Mouse (Mus musculus): ENCODE results near the gene Gm44596.

Gm44596 gene

GRCm38 (mm10) chr6:128375192-128375591 lies at the start of gene Gm44596, which contains the start of gene Tex52:
Gm44596 (plus strand) TSS chr6:128375503.
Tex52 (plus strand) TSS chr6:128375456.
- peak; percentile 40 to 43 for DNase-seq (ENCODE audit: low spot score in 2 of 2)

GRCm38 (mm10) chr6:128334397-128335124 lies 40.7 kb upstream of the Gm44596 start:
- DNase-seq (ENCODE audit: low spot score in 2 of 2) = peak; percentile 72 to 83

GRCm38 (mm10) chr6:128337467-128337866 lies 37.8 kb upstream of the Gm44596 start:
- DNase-seq (ENCODE audit: low spot score in 2 of 2) = no peak

GRCm38 (mm10) chr6:128338876-128339275 lies 36.4 kb upstream of the Gm44596 start:
- DNase-seq (ENCODE audit: low spot score in 2 of 2) = no peak

- no peak for DNase-seq (ENCODE audit: low spot score in 2 of 2)
Measured at GRCm38 (mm10) chr6:128341956-128342723, 33.2 kb upstream of the Gm44596 start.

- DNase-seq (ENCODE audit: low spot score in 2 of 2) = no peak
Measured at GRCm38 (mm10) chr6:128345623-128346022, 29.7 kb upstream of the Gm44596 start.

- no peak for DNase-seq (ENCODE audit: low spot score in 2 of 2)
Measured at GRCm38 (mm10) chr6:128346782-128347181, 28.5 kb upstream of the Gm44596 start.

GRCm38 (mm10) chr6:128349711-128350110 lies 25.6 kb upstream of the Gm44596 start:
- DNase-seq (ENCODE audit: low spot score in 2 of 2) = no peak

- DNase-seq (ENCODE audit: low spot score in 2 of 2) = no peak
Measured at GRCm38 (mm10) chr6:128354140-128354539, 21.2 kb upstream of the Gm44596 start.

- DNase-seq (ENCODE audit: low spot score in 2 of 2) = peak; percentile 47 to 64
Measured at GRCm38 (mm10) chr6:128355201-128355681, 20.1 kb upstream of the Gm44596 start.

GRCm38 (mm10) chr6:128355726-128356416 lies 19.4 kb upstream of the Gm44596 start, which contains the start of gene Tulp3:
Tulp3 (minus strand) TSS chr6:128355851.
- DNase-seq (ENCODE audit: low spot score in 2 of 2) = peak; percentile 96 to 98

GRCm38 (mm10) chr6:128358999-128359398 lies 16.3 kb upstream of the Gm44596 start:
- peak; percentile 84 to 85 for DNase-seq (ENCODE audit: low spot score in 2 of 2)

- DNase-seq (ENCODE audit: low spot score in 2 of 2) = no peak
Measured at GRCm38 (mm10) chr6:128361901-128362300, 13.4 kb upstream of the Gm44596 start.

- peak; percentile 83 for DNase-seq (ENCODE audit: low spot score in 2 of 2)
Measured at GRCm38 (mm10) chr6:128362381-128363006, 12.8 kb upstream of the Gm44596 start, which contains the start of the genes Rhno1 and Foxm1. Rhno1 (minus strand) TSS chr6:128362911. Foxm1 (plus strand) TSS chr6:128362967.

GRCm38 (mm10) chr6:128363007-128363825 lies 12.1 kb upstream of the Gm44596 start:
- DNase-seq (ENCODE audit: low spot score in 2 of 2) = no peak

GRCm38 (mm10) chr6:128364721-128365120 lies 10.6 kb upstream of the Gm44596 start:
- no peak for DNase-seq (ENCODE audit: low spot score in 2 of 2)

GRCm38 (mm10) chr6:128366466-128366865 lies 8.8 kb upstream of the Gm44596 start:
- no peak for DNase-seq (ENCODE audit: low spot score in 2 of 2)

GRCm38 (mm10) chr6:128370040-128370439 lies 5.3 kb upstream of the Gm44596 start:
- DNase-seq (ENCODE audit: low spot score in 2 of 2) = no peak

- no peak for DNase-seq (ENCODE audit: low spot score in 2 of 2)
Measured at GRCm38 (mm10) chr6:128376371-128377085, 1.2 kb downstream of the Gm44596 start.

- DNase-seq (ENCODE audit: low spot score in 2 of 2) = no peak
Measured at GRCm38 (mm10) chr6:128379636-128380035, 4.3 kb downstream of the Gm44596 start.
